Mouse (Mus musculus): ENCODE measurements around the gene Zfp964.

GRCm38 (mm10) chr8:69701810-69702209 lies 47.5 kb downstream of the Zfp964 start:
- no peak for TF ChIP-seq POLR2A (IDR thresholded peaks at IDR 0.05; ENCODE audit: borderline replicate concordance, control insufficient read depth, low read depth, low read length)
- TF ChIP-seq CTCF (IDR thresholded peaks at IDR 0.05; ENCODE audit: control insufficient read depth, insufficient read depth, low read length), result no peak
